Mouse (Mus musculus): Measurements from ENCODE around the gene Gm6685.

- TF ChIP-seq CTCF (IDR thresholded peaks at IDR 0.05; ENCODE audit: borderline replicate concordance, extremely low read depth, insufficient read depth, insufficient read length) = no peak
- no peak for TF ChIP-seq POLR2A (IDR thresholded peaks at IDR 0.05; ENCODE audit: borderline replicate concordance, extremely low read depth, insufficient read depth, insufficient read length, poor library complexity, severe bottlenecking)
These were observed 35.0 kb upstream of the Gm6685 start for GRCm38 (mm10) chr11:28374636-28375035.

Data from brain, embryonic 14.5 days (tissue).